Mouse (Mus musculus): ENCODE data around the gene Bag6.

Bag6 gene

DNA sequence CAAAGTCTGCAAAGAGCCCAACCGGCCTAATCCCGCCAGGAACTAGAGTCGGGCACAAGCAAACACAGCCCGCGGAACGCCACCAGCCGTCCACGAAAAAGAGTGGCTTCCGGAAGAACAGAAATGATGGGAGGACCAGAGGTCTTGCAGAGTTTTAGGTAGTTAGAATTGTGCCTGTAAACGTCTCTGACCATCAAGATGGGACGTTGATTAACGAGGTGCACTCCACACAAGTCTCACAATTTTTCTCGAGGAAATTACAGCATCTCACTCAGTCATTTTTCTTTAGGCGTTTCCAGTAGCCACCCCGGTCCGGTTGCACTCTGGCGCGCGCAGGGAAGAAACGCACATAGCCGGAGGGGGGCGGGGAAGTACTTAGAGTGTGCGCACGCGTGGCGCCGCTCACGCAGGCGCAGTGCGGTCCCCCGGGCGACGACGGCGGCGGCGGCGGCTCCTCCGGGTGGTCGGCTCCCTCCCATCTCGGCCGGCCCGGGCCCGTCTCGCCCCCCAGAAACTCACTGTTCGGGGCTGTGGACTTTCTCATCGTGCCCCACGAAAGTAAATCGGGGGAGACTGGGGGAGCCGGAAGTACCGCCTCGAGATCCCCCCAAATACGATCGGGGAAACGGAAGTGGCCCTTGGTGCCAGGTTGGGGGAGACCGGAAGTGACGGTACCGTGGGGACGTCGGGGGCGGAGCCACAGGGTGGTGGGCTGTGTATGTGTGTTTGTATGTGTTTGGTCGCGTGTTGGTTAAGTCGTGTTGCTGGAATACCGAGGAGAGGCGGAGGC is at the start of gene Bag6:
Gene Bag6 (plus strand): TSS at position 378 of the 790 bp plus-strand sequence.
- Histone ChIP-seq H3K4me1 (replicated peaks; ENCODE audit: low read depth, low read length) (peaks cover 67% of the 10 kb centered on the region), H3K36me3 (ENCODE audit: insufficient read depth, low read length) (peaks cover 38% of the 10 kb centered on the region), H3K4me3 (replicated peaks; ENCODE audit: low read length) (peak within 1 kb of the TSS; percentile 94), H3K27me3 (ENCODE audit: insufficient read depth, low read length) (no peaks in the 10 kb centered on the region), H3K9me3 (ENCODE audit: low read length) (no peaks in the 10 kb centered on the region)
- no peak for TF ChIP-seq CTCF (conservative IDR thresholded peaks at IDR 0.05; ENCODE audit: low read length)
- no peak for TF ChIP-seq NANOG (IDR thresholded peaks at IDR 0.05; ENCODE audit: borderline replicate concordance, low read length)

DNA sequence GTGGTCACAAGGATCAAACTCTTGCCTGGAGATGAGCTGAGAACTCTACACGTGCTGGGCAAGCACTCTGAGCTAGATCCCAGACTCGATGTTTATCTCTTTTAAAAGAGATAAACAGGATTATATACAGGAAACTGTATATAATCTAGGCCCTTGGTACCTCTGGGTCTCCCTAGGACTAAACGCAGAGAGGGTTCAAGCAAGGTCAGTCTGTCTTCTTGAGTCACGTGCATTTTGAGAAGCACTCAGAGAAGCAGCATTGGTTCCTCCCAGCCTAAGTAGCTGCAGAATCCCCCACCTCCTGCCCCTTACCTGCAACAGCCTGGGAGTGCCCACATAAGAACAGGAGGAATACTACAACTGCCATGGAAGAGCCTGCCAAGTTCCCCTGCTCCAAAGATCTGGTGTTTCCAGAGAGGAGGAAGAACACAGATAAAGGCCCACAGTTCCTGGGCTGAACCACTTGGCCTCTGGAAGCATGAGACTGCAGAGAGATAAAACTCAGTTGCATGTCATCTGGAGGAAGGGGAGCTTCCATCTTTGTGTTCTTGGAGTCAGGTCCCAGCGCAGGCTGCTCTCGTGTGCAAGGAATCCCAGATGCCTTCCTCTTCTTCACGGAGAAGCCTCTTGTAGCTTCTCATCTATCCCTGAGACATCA is 49.6 kb upstream of the Bag6 start, which contains the start of gene Ly6g6f:
Gene Ly6g6f (minus strand): TSS at position 403 of the 658 bp plus-strand sequence.
- H3K27me3 ChIP-seq (ENCODE audit: insufficient read depth, low read length), result peaks cover 2% of the 10 kb centered on the region; the same call in 1 of the 2 replicates
- H3K4me1 ChIP-seq (replicated peaks; ENCODE audit: low read depth, low read length), result peaks cover 22% of the 10 kb centered on the region
- H3K4me3 ChIP-seq (replicated peaks; ENCODE audit: low read length), result no peak within 1 kb of the TSS
- no peaks in the 10 kb centered on the region for H3K9me3 ChIP-seq (ENCODE audit: low read length)
- TF ChIP-seq CTCF (conservative IDR thresholded peaks at IDR 0.05; ENCODE audit: low read length) (no peak), NANOG (IDR thresholded peaks at IDR 0.05; ENCODE audit: borderline replicate concordance, low read length) (no peak), POU5F1 (IDR thresholded peaks at IDR 0.05; ENCODE audit: borderline replicate concordance, low read length) (no peak)
- peaks cover 2% of the 10 kb centered on the region for H3K36me3 ChIP-seq (ENCODE audit: insufficient read depth, low read length)

DNA sequence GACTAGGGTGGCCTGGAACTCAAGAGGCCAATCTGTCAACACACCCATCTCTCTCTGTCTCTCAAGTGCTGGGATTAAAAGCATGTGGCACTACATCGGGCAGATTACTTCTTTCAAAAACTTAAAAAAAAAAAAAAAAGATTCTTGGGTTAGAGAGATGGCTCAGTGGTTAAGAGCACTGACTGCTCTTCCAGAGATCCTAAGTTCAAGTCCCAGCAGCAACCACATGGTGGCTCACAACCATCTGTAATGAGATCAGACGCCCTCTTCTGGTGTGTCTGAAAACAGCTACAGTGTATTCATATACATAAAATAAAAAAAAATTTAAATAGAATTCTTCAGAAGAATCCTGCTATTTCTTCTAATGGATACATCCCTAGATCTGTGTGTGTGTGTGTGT is 46.8 kb upstream of the Bag6 start:
- H3K4me1 ChIP-seq (replicated peaks; ENCODE audit: low read depth, low read length), result peaks cover 32% of the 10 kb centered on the region
- no peaks in the 10 kb centered on the region for H3K9me3 ChIP-seq (ENCODE audit: low read length)
- H3K27me3 ChIP-seq (ENCODE audit: insufficient read depth, low read length), result 0 out of 2 replicates have a peak, but pooled peaks cover 2% of the 10 kb centered on the region
- TF ChIP-seq CTCF (conservative IDR thresholded peaks at IDR 0.05; ENCODE audit: low read length), result peak; percentile 35
- no peak for TF ChIP-seq POU5F1 (IDR thresholded peaks at IDR 0.05; ENCODE audit: borderline replicate concordance, low read length)
- no peak for TF ChIP-seq NANOG (IDR thresholded peaks at IDR 0.05; ENCODE audit: borderline replicate concordance, low read length)
- H3K4me3 ChIP-seq (replicated peaks; ENCODE audit: low read length), result no peak overlapping the region
- peaks cover 28% of the 10 kb centered on the region for H3K36me3 ChIP-seq (ENCODE audit: insufficient read depth, low read length)

DNA sequence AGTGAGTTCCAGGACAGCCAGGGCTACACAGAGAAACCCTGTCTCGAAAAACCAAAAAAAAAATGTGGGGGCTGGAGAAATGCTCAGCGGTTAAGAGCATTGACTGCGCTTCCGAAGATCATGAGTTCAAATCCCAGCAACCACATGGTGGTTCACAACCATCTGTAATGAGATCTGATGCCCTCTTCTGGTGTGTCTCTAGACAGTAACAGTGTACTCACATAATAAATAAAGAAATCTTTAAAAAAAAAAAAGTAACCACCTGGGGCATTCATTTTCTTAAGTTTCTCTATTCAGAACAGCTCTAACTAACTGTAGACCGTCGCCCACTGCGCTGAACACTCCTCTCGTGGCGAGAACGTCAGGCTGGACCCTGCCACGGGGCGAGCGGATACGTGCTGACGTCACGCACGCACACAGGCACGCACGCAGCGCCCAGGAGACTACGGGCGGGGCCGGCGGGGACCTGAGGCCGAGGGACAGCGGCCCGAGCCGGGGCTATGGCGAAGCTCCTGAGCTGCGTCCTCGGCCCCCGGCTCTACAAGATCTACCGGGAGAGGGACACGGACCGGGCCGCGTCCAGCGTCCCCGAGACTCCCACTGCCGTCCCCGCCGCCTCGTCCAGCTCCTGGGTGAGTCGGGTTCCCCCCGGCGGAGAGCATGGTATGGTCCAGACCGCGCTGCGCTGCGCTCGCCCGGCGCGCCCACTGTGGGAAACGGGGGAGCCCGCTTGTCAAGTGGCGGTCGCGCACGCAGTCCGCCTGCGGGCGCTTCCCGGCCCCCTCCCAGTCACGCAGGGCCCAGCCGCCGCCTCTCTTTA is 45.9 kb upstream of the Bag6 start, which contains the start of gene Abhd16a:
Gene Abhd16a (plus strand): TSS at position 439 of the 820 bp plus-strand sequence.
- H3K36me3 ChIP-seq (ENCODE audit: insufficient read depth, low read length), result peaks cover 36% of the 10 kb centered on the region
- H3K27me3 ChIP-seq (ENCODE audit: insufficient read depth, low read length), result 0 out of 2 replicates have a peak, but pooled peaks cover 2% of the 10 kb centered on the region
- H3K9me3 ChIP-seq (ENCODE audit: low read length), result no peaks in the 10 kb centered on the region
- H3K4me1 ChIP-seq (replicated peaks; ENCODE audit: low read depth, low read length), result peaks cover 36% of the 10 kb centered on the region
- TF ChIP-seq POU5F1 (IDR thresholded peaks at IDR 0.05; ENCODE audit: borderline replicate concordance, low read length), result no peak
- no peak for TF ChIP-seq CTCF (conservative IDR thresholded peaks at IDR 0.05; ENCODE audit: low read length)
- TF ChIP-seq NANOG (IDR thresholded peaks at IDR 0.05; ENCODE audit: borderline replicate concordance, low read length), result no peak
- peak within 1 kb of the TSS; percentile 88 for H3K4me3 ChIP-seq (replicated peaks; ENCODE audit: low read length)

DNA sequence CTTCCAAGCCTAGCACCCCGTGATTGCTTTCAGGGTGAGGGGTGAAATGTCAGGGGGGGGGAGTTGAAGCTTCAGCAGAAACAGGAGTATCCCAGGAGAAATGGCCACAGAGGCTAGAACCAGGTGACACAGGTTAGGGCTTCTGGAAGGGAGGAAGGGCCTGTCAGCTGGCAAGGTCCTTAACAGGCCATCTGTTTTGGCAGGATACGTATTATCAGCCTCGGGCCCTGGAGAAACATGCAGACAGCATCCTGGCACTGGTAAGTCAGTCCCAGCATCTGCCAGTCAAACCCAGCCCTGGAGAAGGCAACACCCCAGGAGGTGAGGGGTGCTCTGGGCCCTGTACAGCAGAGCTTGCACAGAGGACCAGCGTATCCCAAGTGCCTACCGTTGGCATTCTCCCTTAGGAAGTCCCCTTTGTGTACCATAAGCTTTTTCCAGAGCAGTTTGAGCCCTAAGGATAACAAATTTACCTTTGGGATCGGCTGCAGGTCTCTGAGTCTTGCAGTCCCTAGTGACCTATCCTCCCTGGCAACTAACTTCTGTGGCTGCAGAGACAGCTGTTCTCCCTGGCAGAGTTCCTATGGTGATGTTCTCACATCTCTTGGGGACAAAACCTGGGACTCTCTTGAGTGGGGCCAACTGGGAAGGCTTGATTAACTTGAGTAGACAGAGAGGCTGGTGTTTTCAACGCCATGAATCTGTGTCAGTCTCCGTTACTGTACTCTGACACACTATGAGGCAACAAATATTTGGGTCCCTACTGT is 44.6 kb upstream of the Bag6 start:
- H3K4me3 ChIP-seq (replicated peaks; ENCODE audit: low read length), result peak overlapping the region; percentile 88
- TF ChIP-seq NANOG (IDR thresholded peaks at IDR 0.05; ENCODE audit: borderline replicate concordance, low read length), result no peak
- TF ChIP-seq CTCF (conservative IDR thresholded peaks at IDR 0.05; ENCODE audit: low read length), result no peak
- TF ChIP-seq POU5F1 (IDR thresholded peaks at IDR 0.05; ENCODE audit: borderline replicate concordance, low read length), result no peak
- no peaks in the 10 kb centered on the region for H3K9me3 ChIP-seq (ENCODE audit: low read length)
- peaks cover 36% of the 10 kb centered on the region for H3K4me1 ChIP-seq (replicated peaks; ENCODE audit: low read depth, low read length)
- peaks cover 49% of the 10 kb centered on the region for H3K36me3 ChIP-seq (ENCODE audit: insufficient read depth, low read length)
- no peaks in the 10 kb centered on the region for H3K27me3 ChIP-seq (ENCODE audit: insufficient read depth, low read length)

DNA sequence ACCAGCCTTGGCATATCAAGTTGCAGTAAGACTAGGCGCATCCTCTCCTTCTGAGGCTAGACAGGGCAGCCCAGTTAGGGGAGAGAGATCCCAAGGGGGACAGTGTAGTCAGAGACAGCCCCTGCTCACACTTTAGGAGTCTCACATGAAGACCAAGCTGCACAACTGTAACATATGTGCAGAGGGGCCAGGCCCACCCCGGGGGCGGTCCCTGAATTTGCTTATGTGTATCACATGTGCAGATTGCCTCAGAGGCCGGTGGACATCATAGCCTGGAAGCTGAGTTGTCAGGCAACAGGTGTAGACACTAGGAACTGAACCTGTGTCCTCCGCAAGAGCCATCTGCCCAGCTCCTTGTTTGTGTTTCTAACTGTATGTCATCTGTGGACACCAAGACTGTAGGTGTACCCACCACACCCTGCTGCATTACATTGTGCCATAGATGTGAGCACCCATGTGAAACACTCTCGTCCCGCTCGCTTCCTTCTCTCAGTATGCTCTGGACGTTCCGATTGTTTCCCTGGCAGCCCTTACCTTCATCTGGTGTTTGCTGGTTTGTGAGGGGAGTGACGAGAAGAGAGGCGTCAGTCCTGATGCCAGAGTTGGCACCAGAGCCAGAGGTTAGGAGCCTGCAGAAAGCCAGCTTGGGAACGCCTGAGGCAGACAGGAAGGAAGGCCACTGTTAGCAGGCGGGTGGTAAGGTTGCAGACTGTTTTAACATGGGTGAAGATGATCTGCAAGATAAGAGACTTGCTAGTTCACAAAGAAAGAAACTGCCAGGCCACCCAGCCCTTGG is 42.4 kb upstream of the Bag6 start:
- Histone ChIP-seq H3K4me1 (replicated peaks; ENCODE audit: low read depth, low read length) (peaks cover 57% of the 10 kb centered on the region), H3K4me3 (replicated peaks; ENCODE audit: low read length) (no peak overlapping the region), H3K27me3 (ENCODE audit: insufficient read depth, low read length) (no peaks in the 10 kb centered on the region), H3K36me3 (ENCODE audit: insufficient read depth, low read length) (peaks cover 71% of the 10 kb centered on the region), H3K9me3 (ENCODE audit: low read length) (no peaks in the 10 kb centered on the region)
- TF ChIP-seq CTCF (conservative IDR thresholded peaks at IDR 0.05; ENCODE audit: low read length) (no peak), NANOG (IDR thresholded peaks at IDR 0.05; ENCODE audit: borderline replicate concordance, low read length) (no peak), POU5F1 (IDR thresholded peaks at IDR 0.05; ENCODE audit: borderline replicate concordance, low read length) (no peak)

Measured in E14TG2a.4 (cell line).